Mouse (Mus musculus) embryo, embryonic 11 days (tissue): ENCODE measurements around the gene Batf3.

Experiments used
- DNase-seq: peaks from one replicate; pipeline ENCODE4 v3.0.0-alpha.2; 2015

The Batf3 gene

DNA sequence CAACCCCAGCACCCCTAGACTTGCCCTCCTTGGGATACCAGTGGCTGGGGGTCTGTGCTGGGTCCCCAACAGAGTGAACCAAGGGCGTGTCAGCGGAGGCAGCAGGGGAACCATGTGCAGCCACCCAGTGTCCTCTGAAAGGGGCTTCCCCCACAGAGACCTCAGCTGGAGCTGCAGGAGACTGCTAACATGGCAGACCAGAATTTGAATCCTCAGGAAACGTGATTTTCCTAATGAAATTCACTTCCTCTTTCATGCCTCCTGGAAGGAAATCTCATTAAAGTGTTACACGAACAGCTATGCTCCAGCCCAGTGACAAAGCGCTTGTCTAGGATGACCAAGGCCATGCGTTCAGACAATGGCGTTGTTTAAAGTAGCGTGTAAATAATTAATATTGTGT is 10.7 kb upstream of the Batf3 start:
- no peak for DNase-seq

DNA sequence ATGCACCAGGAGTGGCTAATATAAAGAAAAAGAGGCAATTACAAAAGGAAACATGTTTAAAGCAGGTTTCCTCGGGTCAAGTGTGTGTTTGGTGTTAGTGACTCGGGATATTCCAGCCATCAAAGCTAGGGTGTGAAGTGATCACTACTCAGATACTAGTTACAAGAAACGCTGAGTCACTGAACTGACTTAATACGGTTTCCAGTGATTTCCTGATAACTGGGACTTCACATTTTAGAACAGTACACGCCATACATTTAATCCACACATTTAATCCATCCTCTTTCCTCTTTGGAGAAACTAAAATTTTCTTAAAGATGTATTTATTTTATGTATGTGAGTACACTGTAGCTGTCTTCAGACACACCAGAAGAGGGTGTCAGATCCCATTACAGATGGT is 9.7 kb upstream of the Batf3 start:
- DNase-seq = no peak

GRCm38 (mm10) chr1:191089355-191089754 is 8.3 kb upstream of the Batf3 start:
- DNase-seq = no peak

DNA sequence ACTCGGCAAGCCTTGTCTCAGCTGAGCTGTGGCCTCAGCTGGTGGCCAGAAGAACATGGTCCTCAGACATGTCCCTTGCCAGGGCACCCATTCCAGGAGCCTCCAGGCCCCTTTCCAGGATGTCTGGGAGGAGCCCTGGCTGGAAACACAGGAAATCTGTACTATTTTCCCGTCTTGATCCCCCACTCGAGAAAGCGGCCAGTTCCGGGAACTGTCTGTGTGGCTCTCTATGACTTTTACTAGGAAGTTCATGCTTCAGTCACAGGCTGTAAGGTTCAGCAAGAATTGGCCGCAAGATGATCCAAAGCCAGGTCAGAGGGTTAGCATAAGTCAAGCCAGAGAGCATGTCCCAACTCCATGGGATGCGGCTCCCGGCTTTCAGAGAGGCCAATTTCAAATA is 5.6 kb upstream of the Batf3 start:
- DNase-seq = no peak

DNA sequence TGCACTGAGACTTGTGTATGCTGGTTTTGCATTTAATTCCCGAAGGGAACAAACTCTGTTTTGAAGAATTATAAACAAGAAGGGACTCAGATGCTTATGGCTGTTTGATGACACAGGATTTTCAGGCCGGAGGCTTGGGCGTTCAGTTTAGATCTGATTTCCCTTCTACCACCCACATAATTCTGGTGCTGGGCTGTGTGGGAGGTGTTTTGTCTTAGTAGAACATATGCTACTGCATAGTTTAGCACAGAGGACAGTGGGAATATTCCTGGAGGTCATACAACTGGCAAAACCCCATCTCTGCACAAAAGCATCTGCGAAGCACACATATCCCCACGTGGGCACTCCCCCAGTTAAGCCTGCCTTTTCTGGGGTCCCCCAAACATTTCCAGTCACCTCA is 4.1 kb upstream of the Batf3 start:
- DNase-seq = no peak

- DNase-seq = no peak
These were observed 2.6 kb upstream of the Batf3 start for GRCm38 (mm10) chr1:191095019-191095418.

DNA sequence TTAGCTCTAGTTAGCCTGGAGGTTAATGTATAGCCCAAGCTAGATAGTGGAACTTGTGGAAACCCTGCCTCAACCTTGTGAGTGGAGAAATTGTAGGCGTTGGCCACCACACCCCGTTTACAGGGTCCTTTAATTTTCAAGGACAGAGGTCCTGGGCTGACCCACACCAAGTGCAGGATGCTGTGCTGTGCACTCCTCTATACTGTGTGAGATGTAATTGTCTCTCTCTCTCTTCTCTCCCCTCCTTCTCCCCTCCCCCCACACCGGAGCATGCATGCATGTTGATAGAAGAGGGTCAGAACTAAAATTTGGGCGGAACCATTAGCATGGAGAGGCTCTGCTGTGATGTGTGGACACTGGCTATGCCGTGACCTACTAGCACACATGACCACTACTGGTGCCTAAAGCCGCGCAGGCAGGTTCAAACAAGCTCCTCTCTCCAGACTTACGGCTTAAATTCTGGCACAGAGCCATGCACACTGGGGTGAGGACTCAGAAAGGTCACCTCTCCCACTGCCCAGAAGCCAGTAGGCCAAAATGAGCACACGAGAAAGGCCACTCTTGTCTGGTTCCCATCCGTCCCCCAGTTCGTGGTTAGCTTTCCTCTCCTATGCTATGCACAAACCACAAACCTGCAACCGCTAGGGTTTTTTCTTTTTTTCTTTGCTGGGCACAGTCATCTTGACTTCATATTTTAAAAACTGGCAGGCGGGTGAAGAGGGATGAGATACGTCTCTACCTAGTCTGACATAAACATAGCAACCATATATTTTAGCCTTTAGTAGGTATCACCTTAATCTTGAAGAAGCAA is 571 bp upstream of the Batf3 start:
- DNase-seq = no peak

- DNase-seq = no peak
These were observed 1.5 kb downstream of the Batf3 start for GRCm38 (mm10) chr1:191099114-191099513.

DNA sequence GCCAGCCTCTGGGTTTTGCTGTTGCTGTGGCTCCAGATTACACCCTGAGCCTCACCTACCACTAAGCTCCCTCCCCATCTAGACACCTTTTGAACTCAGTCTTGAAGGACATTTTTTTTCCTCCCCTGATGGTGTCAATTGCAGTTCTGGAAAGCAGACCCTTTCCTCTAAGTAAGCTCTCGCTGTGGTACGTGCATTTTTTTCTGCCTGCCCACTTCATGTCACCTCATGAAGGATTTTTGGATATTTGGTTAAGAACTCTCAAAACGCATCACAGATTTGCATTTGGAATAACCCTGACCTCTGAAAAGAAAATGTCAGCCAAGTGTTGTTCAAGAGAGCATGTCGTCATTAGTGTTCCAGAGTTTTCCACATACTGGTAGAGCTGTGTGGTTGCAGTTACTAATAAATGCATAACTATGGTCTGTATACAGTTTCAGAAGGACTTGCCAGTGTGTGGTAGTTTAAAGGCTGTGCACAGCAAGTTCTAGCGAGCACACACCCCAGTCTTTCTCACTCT is 2.2 kb downstream of the Batf3 start:
- no peak for DNase-seq

DNA sequence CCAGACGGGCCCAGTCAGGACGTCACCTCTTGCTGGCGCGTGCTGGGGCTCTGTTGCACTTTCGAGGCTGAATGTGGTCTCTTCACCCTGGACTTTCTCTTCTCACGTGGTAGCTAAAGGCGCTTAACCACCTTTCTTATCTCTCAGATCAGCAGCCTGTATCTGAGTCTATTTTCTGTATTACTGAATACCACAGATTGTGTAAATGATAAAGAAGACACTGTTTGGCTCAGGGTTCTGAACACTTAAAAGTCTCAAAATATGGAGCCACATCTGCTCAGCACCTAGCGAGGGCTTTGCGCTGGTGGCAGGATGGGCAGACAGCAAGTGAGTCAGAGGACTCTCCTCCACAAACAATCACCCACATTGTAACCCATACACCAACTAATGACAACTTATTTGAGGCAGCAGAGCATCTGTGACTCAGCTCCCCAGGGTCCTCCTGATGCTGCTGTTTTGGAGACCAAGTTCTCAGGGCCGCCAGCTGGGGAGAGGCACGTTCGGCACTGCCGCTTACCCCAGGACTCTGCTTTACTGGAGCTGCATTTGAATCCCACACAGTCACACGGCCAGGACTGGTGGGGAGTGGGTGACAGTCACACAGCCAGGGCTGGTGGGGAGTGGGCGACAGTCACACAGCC is 5.2 kb downstream of the Batf3 start:
- no peak for DNase-seq

DNA sequence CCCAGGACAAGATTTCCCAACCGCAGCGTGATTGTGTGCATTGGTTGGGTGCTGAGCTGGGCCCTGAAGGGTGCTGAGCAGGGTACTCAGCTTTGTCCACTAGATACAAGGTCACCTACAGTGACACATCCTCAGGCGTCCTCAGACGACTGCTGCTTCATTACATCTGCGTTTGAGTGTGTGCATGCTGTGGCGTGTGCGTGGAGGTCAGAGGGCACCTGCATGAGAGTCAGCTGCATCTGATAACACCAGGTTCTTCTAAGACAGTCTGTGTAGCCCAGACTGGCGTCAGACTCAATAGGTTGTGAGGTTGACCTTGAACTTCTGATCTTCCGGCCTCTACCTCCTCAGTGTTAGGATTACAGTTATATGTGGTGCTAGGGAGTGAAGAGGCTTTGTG is 7.6 kb downstream of the Batf3 start:
- no peak for DNase-seq

DNA sequence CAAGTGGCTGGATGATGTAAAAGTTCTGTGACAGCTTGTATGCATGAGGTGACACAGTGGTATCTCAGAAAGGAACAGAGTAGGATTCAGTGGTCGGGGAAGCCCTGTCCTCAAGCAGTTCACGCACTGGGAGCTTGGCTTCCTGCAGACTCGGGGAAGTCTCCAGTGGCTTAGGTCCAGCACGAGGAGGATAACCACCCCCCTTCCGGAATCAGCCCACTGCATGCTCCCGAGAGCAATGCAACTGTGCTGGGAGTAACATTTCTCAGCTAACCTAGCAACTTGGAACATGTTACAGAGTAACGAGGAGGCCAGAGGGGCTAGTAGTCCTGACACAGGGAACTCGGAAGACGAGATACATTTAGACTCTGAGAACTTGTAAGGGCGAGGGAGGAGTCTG is 9.7 kb downstream of the Batf3 start:
- DNase-seq = no peak

GRCm38 (mm10) chr1:191109907-191110306 is 12.3 kb downstream of the Batf3 start:
- no peak for DNase-seq

GRCm38 (mm10) chr1:191111146-191111545 is 13.5 kb downstream of the Batf3 start:
- DNase-seq = no peak

DNA sequence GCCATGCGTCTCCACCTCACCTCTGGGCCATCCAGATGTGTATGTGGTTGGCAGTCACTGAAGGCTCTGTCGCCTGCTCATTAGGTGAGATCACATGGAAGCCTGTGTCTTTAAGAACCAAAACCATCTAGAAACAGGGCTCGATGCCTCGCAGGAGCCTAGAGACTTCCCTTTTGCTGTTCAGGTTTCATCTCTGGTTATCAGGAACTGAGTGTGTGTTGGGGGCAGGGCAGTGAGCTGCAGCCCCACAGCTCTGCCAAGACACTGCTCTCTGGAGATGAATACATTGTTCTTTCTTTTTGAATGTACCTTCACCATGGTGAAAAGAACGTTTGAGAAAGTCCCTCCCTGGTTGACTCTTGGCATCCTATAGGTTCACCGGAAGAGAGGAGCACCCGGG is 17.2 kb downstream of the Batf3 start:
- DNase-seq = no peak

- no peak for DNase-seq
These were observed 18.0 kb downstream of the Batf3 start for GRCm38 (mm10) chr1:191115514-191116238.

GRCm38 (mm10) chr1:191122744-191123143 is 25.1 kb downstream of the Batf3 start:
- DNase-seq = no peak

DNA sequence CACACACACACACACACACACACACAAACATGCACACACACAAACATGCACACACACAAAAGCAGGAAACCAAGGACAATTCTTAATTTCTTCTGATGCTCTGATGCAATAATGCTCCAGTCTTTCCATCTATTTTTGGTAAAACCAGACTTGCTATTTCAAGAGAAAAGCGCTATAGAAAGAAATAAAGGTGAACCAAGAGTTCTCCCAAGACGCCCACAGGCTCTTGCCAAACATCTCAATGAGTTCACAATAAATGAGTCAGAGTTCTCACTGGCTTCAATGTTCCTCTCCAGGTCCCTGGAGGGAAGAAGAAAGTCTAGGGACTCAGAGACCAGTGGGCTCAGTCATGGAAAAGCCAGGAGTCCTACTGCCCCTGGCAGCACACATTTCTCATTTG is 26.0 kb downstream of the Batf3 start:
- DNase-seq = no peak

DNA sequence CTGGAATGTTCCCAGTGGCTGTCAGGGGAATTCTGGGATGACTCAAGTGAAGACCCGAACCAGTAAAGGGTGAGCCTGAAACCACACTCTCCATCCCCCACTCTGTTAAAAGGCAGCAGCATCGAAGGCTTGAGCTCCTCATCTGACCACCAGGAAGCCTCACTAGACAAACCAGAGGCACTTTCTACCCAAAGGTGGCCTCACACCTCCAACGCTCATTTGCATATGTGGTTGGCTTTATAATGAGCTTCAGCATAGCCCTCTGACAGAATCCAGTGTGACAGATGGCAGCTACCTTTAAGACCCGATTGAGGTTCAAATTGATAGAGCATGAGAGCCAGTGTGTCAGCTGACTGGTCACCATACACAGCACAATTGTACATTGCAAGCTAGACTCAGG is 26.6 kb downstream of the Batf3 start:
- no peak for DNase-seq

DNA sequence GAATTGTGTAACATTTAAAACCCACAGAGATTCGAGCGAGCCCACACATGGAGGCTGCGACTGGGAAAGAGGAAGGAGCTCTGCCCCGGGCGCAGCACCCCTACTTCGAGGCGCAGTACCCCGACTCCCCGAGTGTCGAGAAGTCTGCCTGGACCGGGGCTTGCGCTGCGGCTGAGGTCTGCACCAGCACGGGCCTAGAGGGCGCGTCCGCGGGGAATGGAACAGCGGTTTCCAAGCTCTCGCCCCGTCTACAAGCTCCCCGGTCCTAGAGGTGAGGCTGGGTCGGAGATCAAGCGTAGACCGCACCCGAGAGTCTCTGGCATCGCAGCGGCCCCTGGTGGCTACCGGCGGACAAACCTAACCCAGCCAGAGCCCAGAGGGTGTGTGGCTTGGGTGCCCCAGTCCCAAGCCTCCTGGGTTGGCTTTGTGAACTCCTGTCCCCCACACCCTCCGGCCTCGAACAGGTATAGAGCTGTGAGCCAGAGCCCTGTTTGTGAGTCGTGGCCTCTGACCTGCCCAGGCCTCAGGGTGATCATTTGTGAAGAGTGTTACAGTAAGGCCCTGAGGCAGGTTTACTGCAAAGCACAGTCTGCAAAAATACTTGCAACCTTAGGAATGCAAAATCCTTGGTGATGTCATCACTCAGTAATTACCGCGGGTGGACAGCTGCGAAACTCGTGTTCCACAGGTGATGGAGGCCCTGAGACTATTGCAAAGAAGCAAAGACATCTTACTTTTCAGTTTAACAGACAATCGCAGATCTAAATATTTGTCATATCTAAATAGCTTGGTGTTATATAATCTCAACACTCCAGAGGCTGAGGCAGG is 28.4 kb downstream of the Batf3 start:
- DNase-seq = peak; percentile 81

DNA sequence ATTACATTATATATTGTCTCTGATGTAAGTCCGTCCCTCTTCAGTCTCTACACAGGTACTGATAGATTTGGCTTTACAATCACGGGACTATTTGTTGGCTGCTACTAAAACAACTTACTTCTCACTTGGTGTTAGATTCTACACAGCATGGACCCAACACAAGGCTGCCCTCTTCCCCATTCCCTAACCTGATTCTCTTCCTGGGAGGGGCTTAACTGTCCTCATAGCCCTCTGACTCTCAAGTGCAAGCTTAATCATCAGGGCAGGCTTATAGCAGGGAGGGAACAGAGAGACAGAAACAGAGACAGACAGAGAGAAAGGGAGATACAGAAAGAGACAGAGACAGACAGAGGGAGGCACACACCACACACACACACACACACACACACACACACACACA is 34.0 kb downstream of the Batf3 start:
- no peak for DNase-seq

- DNase-seq = no peak
These were observed 34.6 kb downstream of the Batf3 start for GRCm38 (mm10) chr1:191132240-191132639.

GRCm38 (mm10) chr1:191132934-191133333 is 35.3 kb downstream of the Batf3 start:
- no peak for DNase-seq
